Mouse (Mus musculus): ENCODE results near the gene Nbeal1. TPM values are rescaled to one million over a fixed set of nuclear protein-coding genes. Genes with fewer than 3 reads are reported as not detected.
"Not testable (repeated sequence)": the region's sequence is repeated elsewhere in the genome, so short reads cannot be mapped to it uniquely, and the experiment has no call there.

Nbeal1 gene
- total RNA-seq (2021): 10 to 100 TPM; 20.4 to 24.3 TPM
- long read RNA-seq, partial matches to known transcripts: 1 of 2 reads
- long read RNA-seq, other reads (novel, unspliced or antisense): 1 of 2 reads

DNA sequence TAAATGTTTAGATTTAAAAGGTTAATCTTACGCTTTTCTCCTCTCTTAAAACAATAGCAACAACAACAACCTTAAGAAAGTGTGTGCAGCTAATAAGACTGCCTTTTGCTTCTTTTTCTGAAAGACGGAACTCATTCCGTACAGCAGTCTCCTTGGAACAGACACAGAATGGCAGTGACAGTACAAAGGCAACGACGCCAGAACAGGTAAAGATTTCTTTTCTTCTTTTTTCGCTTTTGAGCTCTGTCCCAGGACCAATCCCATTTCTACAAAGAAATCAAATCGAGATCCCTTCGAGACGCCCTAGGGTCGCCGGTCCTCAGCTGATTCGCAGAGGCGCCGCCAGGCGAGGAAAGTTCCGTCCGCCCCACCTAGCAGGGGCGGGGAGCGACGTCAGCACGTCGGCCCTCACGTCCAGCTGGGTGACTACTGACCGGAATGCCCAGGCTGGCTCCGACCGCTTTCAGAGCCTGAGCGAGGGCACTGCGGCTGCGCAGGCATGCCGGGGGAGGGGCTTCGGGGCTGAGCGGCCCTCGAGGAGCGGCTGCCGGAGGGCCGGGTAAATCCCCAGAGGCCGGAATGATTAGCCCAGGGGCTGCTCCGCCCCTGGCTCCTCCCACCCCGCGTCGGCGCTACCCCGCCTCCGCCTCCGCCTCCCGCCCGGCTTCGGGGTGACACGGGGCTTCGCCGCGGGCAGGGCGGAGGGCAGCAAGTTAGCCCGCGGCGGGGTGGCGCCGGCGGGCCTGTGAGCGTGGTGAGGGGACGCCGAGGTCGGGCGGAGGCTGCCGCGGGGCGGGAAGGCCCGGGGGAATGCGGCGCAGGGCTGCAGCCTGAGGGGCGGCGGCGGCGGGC is at the start of gene Nbeal1:
Nbeal1 (plus strand) TSS at position 668 of the 852 bp plus-strand sequence.
- DNase-seq (ENCODE audit: low spot score in 2 of 2): peak; percentile 96 to 98

GRCm38 (mm10) chr1:60137346-60137745 is 43.1 kb upstream of the Nbeal1 start:
- DNase-seq (ENCODE audit: low spot score in 2 of 2): no peak

- DNase-seq (ENCODE audit: low spot score in 2 of 2): no peak
Measured at GRCm38 (mm10) chr1:60152700-60153099, 27.7 kb upstream of the Nbeal1 start.

DNA sequence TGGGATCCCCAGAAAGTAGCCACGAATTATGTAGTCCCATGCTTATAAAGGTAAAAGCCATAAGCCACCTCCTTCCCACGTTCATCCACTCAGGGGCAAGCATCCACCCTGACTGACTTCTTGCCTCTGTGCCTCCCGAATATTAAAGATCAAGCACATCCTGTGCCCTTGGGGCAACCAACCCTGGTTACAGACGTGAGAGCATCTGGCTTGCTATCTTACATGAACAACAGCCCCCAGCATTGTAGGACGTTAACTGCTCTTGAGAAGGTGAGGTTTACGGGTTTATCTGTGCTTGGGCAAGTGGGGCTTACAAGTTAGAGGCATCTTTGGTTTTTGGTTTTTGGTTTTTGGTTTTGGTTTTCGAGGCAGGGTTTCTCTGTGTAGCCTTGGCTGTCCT is 23.7 kb upstream of the Nbeal1 start:
- DNase-seq (ENCODE audit: low spot score in 2 of 2): no peak

GRCm38 (mm10) chr1:60158411-60158810 is 22.0 kb upstream of the Nbeal1 start:
- peak; percentile 7 to 23 for DNase-seq (ENCODE audit: low spot score in 2 of 2)

- no peak for DNase-seq (ENCODE audit: low spot score in 2 of 2)
Measured at GRCm38 (mm10) chr1:60163676-60164075, 16.7 kb upstream of the Nbeal1 start.

GRCm38 (mm10) chr1:60169626-60170025 is 10.8 kb upstream of the Nbeal1 start:
- DNase-seq (ENCODE audit: low spot score in 2 of 2): no peak

DNA sequence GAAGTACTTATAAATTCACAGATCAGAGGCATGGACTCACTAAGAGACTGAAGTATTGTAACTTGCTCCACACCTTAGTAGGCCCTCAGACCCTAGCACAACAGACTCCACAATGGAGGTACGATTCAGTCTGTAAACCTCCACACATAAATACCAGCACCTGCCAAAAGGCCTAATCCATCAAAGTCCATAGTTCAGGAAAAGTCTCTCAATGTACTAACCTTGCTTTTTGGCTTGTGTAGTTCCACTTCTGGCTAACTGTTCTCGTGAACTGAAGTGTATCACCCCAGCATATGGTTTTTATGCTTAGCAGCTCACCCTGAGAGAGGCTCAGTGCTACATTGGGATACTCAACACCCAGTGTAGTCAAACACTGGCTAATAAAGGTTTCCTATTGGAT is 10.1 kb upstream of the Nbeal1 start:
- no peak for DNase-seq (ENCODE audit: low spot score in 2 of 2)

DNA sequence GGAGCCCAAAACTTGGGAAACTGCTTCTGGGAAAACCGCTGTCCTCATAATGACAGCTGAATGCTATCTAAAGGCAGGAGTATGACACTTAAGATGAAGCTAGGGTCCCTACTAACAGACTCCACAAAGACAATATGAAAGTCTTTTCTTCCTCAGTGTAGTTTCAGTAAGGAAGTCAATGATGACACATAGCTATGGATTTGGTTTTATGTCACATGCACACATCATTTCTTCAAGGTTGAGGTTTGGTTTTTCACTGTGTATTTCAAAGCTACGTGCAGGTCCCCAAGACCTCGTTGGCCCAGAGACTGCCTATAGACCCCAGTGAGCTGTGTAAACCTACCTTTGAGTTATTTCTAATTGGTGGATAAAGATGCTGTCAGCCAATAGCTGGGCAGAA is 7.3 kb upstream of the Nbeal1 start:
- DNase-seq (ENCODE audit: low spot score in 2 of 2): no peak

DNA sequence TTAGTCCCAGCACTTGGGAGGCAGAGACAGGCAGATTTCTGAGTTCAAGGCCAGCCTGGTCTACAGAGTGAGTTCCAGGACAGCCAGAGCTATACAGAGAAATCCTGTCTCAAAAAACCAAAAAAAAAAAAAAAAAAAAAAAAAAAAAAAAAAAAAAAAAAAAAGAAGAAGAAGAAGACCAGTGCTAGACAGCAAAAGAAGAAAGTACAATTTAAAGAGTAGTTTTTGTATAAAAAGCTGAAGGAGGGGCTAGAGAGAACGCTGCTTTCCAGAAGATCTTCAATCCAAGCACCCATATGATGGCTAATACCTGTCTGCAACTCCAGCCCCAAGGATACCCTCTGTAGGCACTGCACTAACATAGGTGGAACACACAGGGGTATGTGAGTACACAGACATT is 2.6 kb upstream of the Nbeal1 start:
- not testable (repeated sequence) for DNase-seq (ENCODE audit: low spot score in 2 of 2)

GRCm38 (mm10) chr1:60179376-60179775 is 1.0 kb upstream of the Nbeal1 start:
- no peak for DNase-seq (ENCODE audit: low spot score in 2 of 2)

DNA sequence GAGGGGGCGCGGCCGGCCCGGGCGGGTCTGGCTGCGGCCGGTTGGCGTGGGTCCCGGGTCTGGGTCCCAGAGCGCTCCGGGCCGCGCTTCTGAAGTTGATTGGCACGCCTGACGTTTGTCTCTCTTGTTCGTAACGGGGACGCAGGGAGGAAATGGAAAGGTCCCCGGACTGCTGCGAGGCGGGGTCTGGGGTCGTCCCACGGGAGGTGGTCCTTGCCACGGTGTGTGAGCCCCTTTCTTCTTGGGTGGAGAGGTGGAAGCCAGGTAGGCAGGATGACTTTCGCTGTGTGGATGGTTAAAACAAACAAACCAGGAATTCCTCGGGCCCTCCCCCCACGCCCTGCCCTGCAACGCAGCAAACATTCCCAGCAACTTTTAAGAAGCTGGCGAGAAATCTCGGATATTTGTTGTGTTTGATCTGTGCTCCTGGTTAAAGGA is 404 bp downstream of the Nbeal1 start:
- no peak for DNase-seq (ENCODE audit: low spot score in 2 of 2)

DNA sequence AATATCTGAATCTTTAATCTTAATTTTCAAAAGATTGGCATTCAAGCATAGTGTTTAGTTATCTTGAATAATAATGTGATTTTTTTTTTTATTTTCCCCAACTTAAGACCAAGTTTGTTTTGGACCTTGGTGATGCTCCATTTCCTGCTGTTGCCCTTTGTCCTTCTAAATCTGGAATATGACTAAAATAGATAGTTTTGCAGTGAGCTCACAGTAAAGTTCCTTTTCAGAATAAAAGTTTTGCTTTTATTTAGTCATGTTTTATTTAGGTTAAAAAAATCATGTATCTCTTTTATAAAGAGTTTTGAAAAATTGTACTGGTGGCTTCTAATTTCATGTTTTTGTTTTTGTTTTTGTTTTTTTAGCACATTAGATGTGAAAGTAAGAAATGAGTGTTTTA is 8.1 kb downstream of the Nbeal1 start:
- no peak for DNase-seq (ENCODE audit: low spot score in 2 of 2)

GRCm38 (mm10) chr1:60196813-60197212 is 16.4 kb downstream of the Nbeal1 start:
- DNase-seq (ENCODE audit: low spot score in 2 of 2): no peak

- DNase-seq (ENCODE audit: low spot score in 2 of 2): no peak
Measured at GRCm38 (mm10) chr1:60199006-60199405, 18.6 kb downstream of the Nbeal1 start.

DNA sequence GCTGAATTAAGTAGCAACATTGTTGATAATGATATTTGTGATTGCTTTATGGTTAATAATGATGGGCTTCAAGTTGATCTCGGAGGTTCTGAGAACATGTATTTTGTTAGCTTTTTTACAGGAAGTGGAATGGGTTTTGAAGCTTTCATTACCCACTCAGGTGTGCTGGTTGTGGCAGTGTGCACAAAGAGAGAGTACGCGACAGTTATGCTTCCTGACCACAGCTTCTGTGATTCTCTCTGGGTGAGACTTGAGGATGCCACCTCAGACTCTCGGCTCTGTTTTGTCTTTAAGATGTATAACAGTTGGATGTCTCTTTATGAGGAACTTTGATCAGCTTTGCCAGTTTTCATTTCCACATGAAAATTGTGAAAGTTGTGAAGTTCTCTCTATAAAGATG is 55.9 kb downstream of the Nbeal1 start:
- DNase-seq (ENCODE audit: low spot score in 2 of 2): no peak

DNA sequence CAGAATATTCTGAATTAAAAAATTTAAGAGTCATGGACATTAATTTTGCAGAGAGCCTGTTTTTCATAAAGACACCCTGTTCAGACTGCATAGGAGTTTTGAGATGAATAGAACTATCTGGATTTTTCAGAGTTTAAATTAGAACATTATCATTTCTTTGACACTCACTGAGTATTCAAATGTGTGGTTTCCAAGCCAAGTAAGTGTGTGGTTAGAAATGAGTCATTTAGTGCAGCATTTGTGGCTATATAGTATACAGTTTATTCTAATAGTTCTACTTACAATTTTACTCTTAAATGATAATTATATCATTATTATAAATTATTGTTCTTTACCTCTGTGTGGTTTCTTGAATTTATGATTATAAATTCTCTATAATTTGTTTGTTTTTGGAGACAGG is 60.0 kb downstream of the Nbeal1 start:
- no peak for DNase-seq (ENCODE audit: low spot score in 2 of 2)

- no peak for DNase-seq (ENCODE audit: low spot score in 2 of 2)
Measured at GRCm38 (mm10) chr1:60268113-60268512, 87.7 kb downstream of the Nbeal1 start.

DNA sequence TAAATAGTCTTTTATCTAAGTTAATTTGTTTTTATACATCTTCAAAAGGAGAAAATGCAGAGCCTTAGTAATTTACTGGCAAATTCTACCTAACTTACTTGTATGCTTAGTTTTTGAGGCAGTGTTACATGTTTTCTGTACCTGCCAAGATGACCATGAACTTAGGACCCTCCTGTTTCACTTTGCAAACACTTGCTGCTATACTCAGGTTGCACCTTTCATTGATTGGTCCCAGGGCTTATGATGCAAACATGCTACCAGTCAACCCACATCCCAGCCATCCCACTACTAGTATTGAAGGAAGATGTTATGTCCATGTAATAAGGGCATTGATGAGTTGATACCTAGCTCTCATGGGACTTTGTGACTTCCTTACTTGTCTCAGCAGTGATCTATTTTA is 88.9 kb downstream of the Nbeal1 start:
- DNase-seq (ENCODE audit: low spot score in 2 of 2): no peak

DNA sequence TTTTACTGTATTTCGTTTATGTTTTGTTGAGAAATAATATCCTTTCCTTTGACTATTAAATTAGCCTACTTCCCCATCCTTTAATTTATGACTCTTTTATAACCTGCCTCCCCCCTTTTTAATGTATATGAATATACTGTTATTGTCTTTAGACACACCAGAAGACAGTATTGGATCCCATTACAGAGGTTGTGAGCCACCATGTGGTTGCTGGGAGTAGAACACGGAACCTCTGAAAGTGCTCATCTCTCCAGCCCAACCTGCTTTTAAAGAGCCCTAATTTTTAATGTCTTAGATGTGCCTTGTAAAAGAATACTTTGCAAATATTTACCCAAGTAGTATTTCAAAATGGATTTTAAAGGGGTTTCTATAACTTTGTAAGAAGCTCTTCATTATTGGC is 92.1 kb downstream of the Nbeal1 start:
- peak; percentile 4 to 11 for DNase-seq (ENCODE audit: low spot score in 2 of 2)

DNA sequence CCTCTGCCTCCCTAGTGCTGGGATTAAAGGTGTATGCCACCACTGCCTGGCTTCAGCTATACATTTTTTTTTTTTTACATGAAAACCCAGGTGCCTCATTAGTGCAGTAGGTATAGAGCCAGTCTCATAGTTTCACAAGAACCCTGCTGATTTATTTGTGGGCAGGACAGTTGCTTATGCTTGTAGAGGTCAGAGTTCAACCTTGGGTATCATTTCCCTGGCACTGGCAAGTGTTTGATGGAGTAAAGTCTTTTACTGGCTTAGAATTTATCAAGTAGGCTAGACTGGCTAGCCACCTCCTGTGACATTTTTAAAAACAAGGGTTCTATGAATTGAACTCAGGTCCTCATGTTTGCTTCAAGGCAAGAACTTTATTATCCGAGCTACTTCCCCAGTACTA is 113.5 kb downstream of the Nbeal1 start:
- no peak for DNase-seq (ENCODE audit: low spot score in 2 of 2)

DNA sequence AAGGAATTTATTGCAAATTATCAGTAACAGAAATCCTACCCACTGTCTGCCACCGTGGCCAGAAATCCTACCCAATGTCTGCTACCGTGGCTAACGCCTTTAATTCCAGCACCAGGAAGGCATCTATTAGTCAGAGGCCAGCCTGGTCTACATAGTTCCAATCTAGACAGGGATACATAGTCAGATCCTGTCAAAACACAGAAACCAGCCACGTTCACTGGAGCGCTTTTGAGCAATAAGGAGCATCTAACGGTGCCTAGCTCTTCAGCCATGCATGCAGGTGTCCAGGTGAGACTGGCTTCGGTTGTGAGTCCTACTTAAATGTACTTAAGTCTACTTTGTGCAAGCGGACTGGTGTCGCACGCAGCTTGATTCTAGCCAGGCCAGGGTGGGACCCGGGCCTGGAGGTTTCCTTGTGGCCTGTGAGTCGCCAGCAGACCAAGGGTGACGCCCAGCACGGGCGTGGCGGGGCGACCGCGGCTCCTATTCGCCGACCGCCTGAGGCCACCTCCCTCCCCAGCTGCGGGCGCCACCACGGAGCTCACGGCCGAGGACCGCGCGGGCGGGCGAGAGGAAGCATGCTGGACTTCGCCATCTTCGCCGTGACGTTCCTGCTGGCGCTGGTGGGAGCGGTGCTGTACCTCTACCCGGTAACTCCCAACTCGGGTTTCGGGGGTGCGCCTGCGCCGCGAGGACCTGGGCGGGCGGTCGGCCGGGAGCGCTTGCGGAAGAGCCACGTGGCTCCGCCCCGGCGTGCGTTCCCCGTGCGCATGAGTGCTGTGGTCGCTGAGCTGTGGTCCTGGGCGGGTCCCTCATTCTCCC is 162.6 kb downstream of the Nbeal1 start, which contains the start of gene Cyp20a1:
Cyp20a1 (plus strand) TSS at position 516 of the 822 bp plus-strand sequence.
- DNase-seq (ENCODE audit: low spot score in 2 of 2): peak; percentile 85 to 91

All from layer of hippocampus, postnatal 10 days (tissue).